Mouse (Mus musculus) kidney, embryonic 16.5 days (tissue): Measurements from ENCODE around the gene Gm28053. TPM values are rescaled to one million over a fixed set of nuclear protein-coding genes. Genes with fewer than 3 reads are reported as not detected.

Experiments
- ATAC-seq: fragments of 200-750 bp; cut with Nextera tagmentation; 2 replicates; pipeline ENCODE4 v1.8.0; 2017; ENCODE audit warnings: moderate TSS enrichment; ENCODE audit not compliant: low FRiP score, low TSS enrichment
- H3K27ac ChIP-seq: fragments of 300-500 bp; sonication (generic); 2 replicates; pipeline ENCODE4 v1.5.1; 2014; ENCODE audit warnings: low read length
- H3K27me3 ChIP-seq: fragments of 300-500 bp; sonication (generic); 2 replicates; pipeline ENCODE4 v1.6.1; 2014; ENCODE audit warnings: low read length, control low read depth, mixed read lengths; ENCODE audit not compliant: insufficient read depth
- H3K36me3 ChIP-seq: fragments of 300-500 bp; sonication (generic); 2 replicates; pipeline ENCODE4 v1.6.1; 2014; ENCODE audit warnings: low read length, control low read depth, mixed read lengths; ENCODE audit not compliant: insufficient read depth
- H3K4me1 ChIP-seq: fragments of 300-500 bp; sonication (generic); 2 replicates; pipeline ENCODE4 v1.6.1; 2014; ENCODE audit warnings: low read length, control low read depth, mixed read lengths; ENCODE audit not compliant: insufficient read depth
- H3K4me2 ChIP-seq: fragments of 300-500 bp; sonication (generic); replicated peaks from 2 replicates; pipeline ENCODE4 v1.6.1; 2014; ENCODE audit warnings: low read depth, low read length
- H3K4me3 ChIP-seq: fragments of 300-500 bp; sonication (generic); 2 replicates; pipeline ENCODE4 v1.5.1; 2014; ENCODE audit warnings: mild to moderate bottlenecking, low read length
- H3K9ac ChIP-seq: fragments of 300-500 bp; sonication (generic); replicated peaks from 2 replicates; pipeline ENCODE4 v1.6.1; 2014; ENCODE audit warnings: low read length
- H3K9me3 ChIP-seq: fragments of 300-500 bp; sonication (generic); 2 replicates; pipeline ENCODE4 v1.6.1; 2016; ENCODE audit warnings: low read length, control low read depth
- WGBS: fragments of 180-500 bp; shearing (Covaris S2); extraction: QIAGEN DNeasy Blood & Tissue Kit; methylation state at CpG from one replicate; pipeline ENCODE4 v1.1.7; 2014; 5-methylcytosine and 5-hydroxymethylcytosine counted together
- polyA plus RNA-seq: library from polyadenylated mRNA; unstranded; fragments of >200 nt; fragmentation: Nextera tagmentation; extraction: Ambion mirVana; gene quantifications from 2 replicates; pipeline ENCODE4 v1.2.1, GENCODE M21; 2015

Gm28053 gene
- 1.4 and 2.4 TPM in 2 replicates for polyA plus RNA-seq

- no peaks in the 10 kb centered on the region for H3K9me3 ChIP-seq
- H3K4me3 ChIP-seq, result no peak within 1 kb of the TSS
- no peak within 1 kb of the TSS for H3K9ac ChIP-seq
- no peak for ATAC-seq
- H3K4me1 ChIP-seq, result no peaks in the 10 kb centered on the region
- H3K36me3 ChIP-seq, result no peaks in the 10 kb centered on the region
- no peak within 1 kb of the TSS for H3K27ac ChIP-seq
- no peak within 1 kb of the TSS for H3K4me2 ChIP-seq
- no peaks in the 10 kb centered on the region for H3K27me3 ChIP-seq
- WGBS, result 58% methylated on average over 2 of the region's 2 CpGs
Measured at GRCm38 (mm10) chr6:48718455-48718854, at the start of gene Gm28053, which contains the start of gene Gimap7. Gene Gm28053, plus strand, starts transcription at chr6:48718607. Gene Gimap7, plus strand, starts transcription at chr6:48718621.

GRCm38 (mm10) chr6:48669446-48669969, 48.9 kb upstream of the Gm28053 start:
- 79% methylated on average over 2 of the region's 2 CpGs for WGBS
- Histone ChIP-seq H3K4me3 (no peak overlapping the region), H3K9ac (no peak overlapping the region), H3K36me3 (no peaks in the 10 kb centered on the region), H3K9me3 (no peaks in the 10 kb centered on the region), H3K4me1 (no peaks in the 10 kb centered on the region), H3K4me2 (no peak overlapping the region), H3K27ac (no peak overlapping the region), H3K27me3 (no peaks in the 10 kb centered on the region)
- no peak for ATAC-seq

- Histone ChIP-seq H3K27me3 (no peaks in the 10 kb centered on the region), H3K27ac (no peak overlapping the region), H3K4me2 (no peak overlapping the region), H3K4me1 (no peaks in the 10 kb centered on the region; the same call in 1 of the 2 replicates), H3K36me3 (0 out of 2 replicates have a peak, but pooled peaks cover 5% of the 10 kb centered on the region), H3K9me3 (no peaks in the 10 kb centered on the region), H3K9ac (no peak overlapping the region), H3K4me3 (no peak overlapping the region)
- ATAC-seq, result no peak
- WGBS, result 95% methylated on average over 9 of the region's 9 CpGs
Measured at GRCm38 (mm10) chr6:48674291-48675058, 43.9 kb upstream of the Gm28053 start.

GRCm38 (mm10) chr6:48675400-48675930, 42.9 kb upstream of the Gm28053 start:
- H3K9me3 ChIP-seq, result no peaks in the 10 kb centered on the region
- WGBS, result 52% methylated on average over 10 of the region's 10 CpGs
- 0 out of 2 replicates have a peak, but pooled peaks cover 5% of the 10 kb centered on the region for H3K36me3 ChIP-seq
- peak overlapping the region; percentile 45 for H3K4me2 ChIP-seq
- ATAC-seq, result 0 out of 2 replicates have a peak, but pooled peaks have one; percentile 9
- no peaks in the 10 kb centered on the region; the same call in 1 of the 2 replicates for H3K4me1 ChIP-seq
- no peaks in the 10 kb centered on the region for H3K27me3 ChIP-seq
- peak overlapping the region; percentile 34 for H3K4me3 ChIP-seq
- H3K27ac ChIP-seq, result peak overlapping the region; percentile 6; the same call in 1 of the 2 replicates
- H3K9ac ChIP-seq, result peak overlapping the region; percentile 13; the same call in 1 of the 2 replicates

GRCm38 (mm10) chr6:48675931-48676859, 42.2 kb upstream of the Gm28053 start, which contains the start of gene Gimap9:
Gene Gimap9, plus strand, starts transcription at chr6:48676129.
- no peaks in the 10 kb centered on the region for H3K27me3 ChIP-seq
- H3K4me3 ChIP-seq, result peak within 1 kb of the TSS; percentile 34
- peak within 1 kb of the TSS; percentile 17 for H3K9ac ChIP-seq
- WGBS, result 27% methylated on average over 13 of the region's 13 CpGs
- peak within 1 kb of the TSS; percentile 45 for H3K4me2 ChIP-seq
- peak; percentile 70; the same call in 1 of the 2 replicates for ATAC-seq
- 0 out of 2 replicates have a peak, but pooled peaks cover 5% of the 10 kb centered on the region for H3K36me3 ChIP-seq
- H3K27ac ChIP-seq, result peak within 1 kb of the TSS; percentile 6; the same call in 1 of the 2 replicates
- no peaks in the 10 kb centered on the region; the same call in 1 of the 2 replicates for H3K4me1 ChIP-seq
- no peaks in the 10 kb centered on the region for H3K9me3 ChIP-seq

GRCm38 (mm10) chr6:48676860-48677415, 41.5 kb upstream of the Gm28053 start:
- H3K36me3 ChIP-seq, result 0 out of 2 replicates have a peak, but pooled peaks cover 5% of the 10 kb centered on the region
- H3K27ac ChIP-seq, result no peak overlapping the region
- H3K9me3 ChIP-seq, result no peaks in the 10 kb centered on the region
- no peak overlapping the region; the same call in 1 of the 2 replicates for H3K4me3 ChIP-seq
- peak overlapping the region; percentile 45 for H3K4me2 ChIP-seq
- no peaks in the 10 kb centered on the region; the same call in 1 of the 2 replicates for H3K4me1 ChIP-seq
- no peaks in the 10 kb centered on the region for H3K27me3 ChIP-seq
- no peak overlapping the region for H3K9ac ChIP-seq
- WGBS, result 83% methylated on average over 5 of the region's 5 CpGs
- no peak for ATAC-seq

GRCm38 (mm10) chr6:48677492-48678345, 40.7 kb upstream of the Gm28053 start:
- 94% methylated on average over 17 of the region's 17 CpGs for WGBS
- H3K27ac ChIP-seq, result no peak overlapping the region
- H3K27me3 ChIP-seq, result no peaks in the 10 kb centered on the region
- ATAC-seq, result no peak
- no peaks in the 10 kb centered on the region; the same call in 1 of the 2 replicates for H3K4me1 ChIP-seq
- no peak overlapping the region for H3K9ac ChIP-seq
- H3K4me3 ChIP-seq, result no peak overlapping the region
- no peak overlapping the region for H3K4me2 ChIP-seq
- H3K9me3 ChIP-seq, result no peaks in the 10 kb centered on the region
- 0 out of 2 replicates have a peak, but pooled peaks cover 5% of the 10 kb centered on the region for H3K36me3 ChIP-seq

GRCm38 (mm10) chr6:48678391-48678790, 40.0 kb upstream of the Gm28053 start:
- Histone ChIP-seq H3K4me2 (no peak overlapping the region), H3K9ac (no peak overlapping the region), H3K9me3 (no peaks in the 10 kb centered on the region), H3K36me3 (0 out of 2 replicates have a peak, but pooled peaks cover 5% of the 10 kb centered on the region), H3K27me3 (no peaks in the 10 kb centered on the region), H3K27ac (no peak overlapping the region), H3K4me1 (no peaks in the 10 kb centered on the region; the same call in 1 of the 2 replicates), H3K4me3 (no peak overlapping the region)
- ATAC-seq, result no peak
- 78% methylated on average over 4 of the region's 4 CpGs for WGBS
